Mouse (Mus musculus) embryonic facial prominence, embryonic 10.5 days (tissue): ENCODE data around the gene Mrps18a. TPM values are rescaled to one million over a fixed set of nuclear protein-coding genes. Genes with fewer than 3 reads are reported as not detected.

Source experiments
- DNase-seq: peaks from one replicate; pipeline ENCODE4 v3.0.0-alpha.2; 2017; ENCODE audit warnings: low spot score
- H3K27ac ChIP-seq: fragments of 300-500 bp; sonication (generic); replicated peaks from 2 replicates; pipeline ENCODE4 v1.5.1; 2016; ENCODE audit warnings: mild to moderate bottlenecking
- H3K27me3 ChIP-seq: fragments of 300-500 bp; sonication (generic); replicated peaks from 2 replicates; pipeline ENCODE4 v1.6.1; 2016; ENCODE audit warnings: low read depth, mild to moderate bottlenecking; ENCODE audit not compliant: poor library complexity, severe bottlenecking
- H3K36me3 ChIP-seq: fragments of 300-500 bp; sonication (generic); replicated peaks from 2 replicates; pipeline ENCODE4 v1.6.1; 2016; ENCODE audit warnings: mild to moderate bottlenecking, moderate library complexity
- H3K4me1 ChIP-seq: fragments of 300-500 bp; sonication (generic); 2 replicates; pipeline ENCODE4 v1.6.1; 2016
- H3K4me3 ChIP-seq: fragments of 300-500 bp; sonication (generic); 2 replicates; pipeline ENCODE4 v1.5.1; 2016; ENCODE audit warnings: mild to moderate bottlenecking, moderate library complexity
- H3K9me3 ChIP-seq: fragments of 300-500 bp; sonication (generic); 2 replicates; pipeline ENCODE4 v1.6.1; 2016; ENCODE audit warnings: mild to moderate bottlenecking
- WGBS: fragments of 180-500 bp; shearing (Covaris S2); methylation state at CpG from one replicate; pipeline ENCODE4 v1.1.7; 2016; 5-methylcytosine and 5-hydroxymethylcytosine counted together
- polyA plus RNA-seq: library from polyadenylated mRNA; unstranded; fragments of >200 nt; fragmentation: Nextera tagmentation; extraction: Ambion mirVana; gene quantifications from 2 replicates; pipeline ENCODE4 v1.2.1, GENCODE M21; 2016

The Mrps18a gene
- polyA plus RNA-seq, 1 experiment from 2014 or later, result 152 TPM

GRCm38 (mm10) chr17:46108286-46108685, 2.5 kb upstream of the Mrps18a start:
- no peak overlapping the region for H3K27ac ChIP-seq
- 78% methylated on average over 4 of the region's 4 CpGs for WGBS
- no peak overlapping the region for H3K4me3 ChIP-seq
- peaks cover 35% of the 10 kb centered on the region for H3K4me1 ChIP-seq
- no peaks in the 10 kb centered on the region for H3K9me3 ChIP-seq
- no peaks in the 10 kb centered on the region; the same call in 1 of the 2 replicates for H3K27me3 ChIP-seq
- DNase-seq, result no peak
- H3K36me3 ChIP-seq, result 0 out of 2 replicates have a peak, but pooled peaks cover 2% of the 10 kb centered on the region

GRCm38 (mm10) chr17:46115489-46115888, 4.7 kb downstream of the Mrps18a start:
- H3K36me3 ChIP-seq, result peaks cover 55% of the 10 kb centered on the region
- WGBS, result 67% methylated on average over 2 of the region's 2 CpGs
- peaks cover 49% of the 10 kb centered on the region for H3K4me1 ChIP-seq
- no peaks in the 10 kb centered on the region for H3K9me3 ChIP-seq
- DNase-seq, result no peak
- H3K4me3 ChIP-seq, result no peak overlapping the region
- peak overlapping the region; percentile 68 for H3K27ac ChIP-seq
- no peaks in the 10 kb centered on the region for H3K27me3 ChIP-seq

- peaks cover 46% of the 10 kb centered on the region for H3K4me1 ChIP-seq
- DNase-seq, result no peak
- no peaks in the 10 kb centered on the region for H3K9me3 ChIP-seq
- H3K4me3 ChIP-seq, result no peak overlapping the region
- peaks cover 58% of the 10 kb centered on the region for H3K36me3 ChIP-seq
- H3K27me3 ChIP-seq, result no peaks in the 10 kb centered on the region
- WGBS, result 64% methylated on average over 11 of the region's 11 CpGs
- peak overlapping the region; percentile 68 for H3K27ac ChIP-seq
Measured at GRCm38 (mm10) chr17:46116138-46116537, 5.4 kb downstream of the Mrps18a start.

GRCm38 (mm10) chr17:46116881-46117280, 6.1 kb downstream of the Mrps18a start:
- Histone ChIP-seq H3K4me3 (no peak overlapping the region), H3K27me3 (no peaks in the 10 kb centered on the region), H3K36me3 (peaks cover 61% of the 10 kb centered on the region), H3K27ac (peak overlapping the region; percentile 55), H3K9me3 (no peaks in the 10 kb centered on the region), H3K4me1 (peaks cover 40% of the 10 kb centered on the region)
- no peak for DNase-seq
- WGBS, result 86% methylated on average over 3 of the region's 3 CpGs

- H3K9me3 ChIP-seq, result no peaks in the 10 kb centered on the region
- WGBS, result 81% methylated on average over 13 of the region's 13 CpGs
- no peak overlapping the region for H3K4me3 ChIP-seq
- no peak overlapping the region; the same call in 1 of the 2 replicates for H3K27ac ChIP-seq
- peaks cover 35% of the 10 kb centered on the region for H3K4me1 ChIP-seq
- no peak for DNase-seq
- peaks cover 70% of the 10 kb centered on the region for H3K36me3 ChIP-seq
- H3K27me3 ChIP-seq, result no peaks in the 10 kb centered on the region
Measured at GRCm38 (mm10) chr17:46117623-46118422, 7.0 kb downstream of the Mrps18a start.

- 88% methylated on average over 4 of the region's 4 CpGs for WGBS
Measured at GRCm38 (mm10) chr17:46118423-46118850, 7.7 kb downstream of the Mrps18a start.

GRCm38 (mm10) chr17:46119641-46120040, 8.9 kb downstream of the Mrps18a start:
- DNase-seq, result no peak
- Histone ChIP-seq H3K36me3 (peaks cover 76% of the 10 kb centered on the region), H3K4me3 (no peak overlapping the region), H3K9me3 (no peaks in the 10 kb centered on the region), H3K27ac (no peak overlapping the region), H3K27me3 (no peaks in the 10 kb centered on the region), H3K4me1 (peaks cover 32% of the 10 kb centered on the region)
- 88% methylated on average over 10 of the region's 10 CpGs for WGBS

More at GRCm38 (mm10) chr17:46118423-46118850, 7.7 kb downstream of the Mrps18a start:
- Histone ChIP-seq H3K27ac (no peak overlapping the region), H3K4me3 (no peak overlapping the region), H3K27me3 (no peaks in the 10 kb centered on the region), H3K4me1 (peaks cover 35% of the 10 kb centered on the region), H3K9me3 (no peaks in the 10 kb centered on the region), H3K36me3 (peaks cover 73% of the 10 kb centered on the region)
- no peak for DNase-seq

GRCm38 (mm10) chr17:46122791-46123190, 12.0 kb downstream of the Mrps18a start:
- Histone ChIP-seq H3K27ac (no peak overlapping the region), H3K36me3 (peaks cover 91% of the 10 kb centered on the region), H3K4me1 (0 out of 2 replicates have a peak, but pooled peaks cover 2% of the 10 kb centered on the region), H3K27me3 (no peaks in the 10 kb centered on the region), H3K4me3 (no peak overlapping the region), H3K9me3 (no peaks in the 10 kb centered on the region)
- DNase-seq, result no peak
- WGBS, result 97% methylated on average over 4 of the region's 4 CpGs

GRCm38 (mm10) chr17:46123285-46123684, 12.5 kb downstream of the Mrps18a start:
- WGBS, result 96% methylated on average over 4 of the region's 4 CpGs
- DNase-seq, result no peak
- Histone ChIP-seq H3K27ac (no peak overlapping the region), H3K27me3 (no peaks in the 10 kb centered on the region), H3K4me3 (no peak overlapping the region), H3K9me3 (no peaks in the 10 kb centered on the region), H3K36me3 (peaks cover 91% of the 10 kb centered on the region), H3K4me1 (no peaks in the 10 kb centered on the region)

- WGBS, result 89% methylated on average over 12 of the region's 12 CpGs
- no peak overlapping the region for H3K27ac ChIP-seq
- peaks cover 91% of the 10 kb centered on the region for H3K36me3 ChIP-seq
- DNase-seq, result no peak
- H3K4me3 ChIP-seq, result no peak overlapping the region
- H3K9me3 ChIP-seq, result no peaks in the 10 kb centered on the region
- H3K4me1 ChIP-seq, result no peaks in the 10 kb centered on the region
- no peaks in the 10 kb centered on the region for H3K27me3 ChIP-seq
Measured at GRCm38 (mm10) chr17:46123953-46124700, 13.3 kb downstream of the Mrps18a start.

- peaks cover 92% of the 10 kb centered on the region for H3K36me3 ChIP-seq
Measured at GRCm38 (mm10) chr17:46126608-46127007, 15.8 kb downstream of the Mrps18a start.

GRCm38 (mm10) chr17:46127814-46128493, 17.2 kb downstream of the Mrps18a start:
- no peaks in the 10 kb centered on the region for H3K27me3 ChIP-seq
- no peak overlapping the region for H3K4me3 ChIP-seq
- DNase-seq, result no peak
- H3K4me1 ChIP-seq, result peaks cover 6% of the 10 kb centered on the region; the same call in 1 of the 2 replicates
- no peaks in the 10 kb centered on the region for H3K9me3 ChIP-seq
- H3K36me3 ChIP-seq, result peaks cover 79% of the 10 kb centered on the region
- H3K27ac ChIP-seq, result no peak overlapping the region
- 77% methylated on average over 6 of the region's 6 CpGs for WGBS

More at GRCm38 (mm10) chr17:46126608-46127007, 15.8 kb downstream of the Mrps18a start:
- no peaks in the 10 kb centered on the region for H3K9me3 ChIP-seq
- H3K27me3 ChIP-seq, result no peaks in the 10 kb centered on the region
- H3K27ac ChIP-seq, result no peak overlapping the region
- no peak for DNase-seq
- no peaks in the 10 kb centered on the region for H3K4me1 ChIP-seq
- H3K4me3 ChIP-seq, result no peak overlapping the region
- WGBS, result 70% methylated on average over 6 of the region's 6 CpGs
